Mouse (Mus musculus) ES-E14 (cell line): ENCODE results near the gene Ttpal. TPM values are rescaled to one million over a fixed set of nuclear protein-coding genes. Genes with fewer than 3 reads are reported as not detected.

Experiments
- DNase-seq: peaks from one replicate; pipeline ENCODE4 v3.0.0-alpha.2; 2013; ENCODE audit warnings: low read depth, low spot score
- H3K27ac ChIP-seq: 2 replicates; pipeline ENCODE4 v1.5.1; 2012; ENCODE audit warnings: low read depth, mild to moderate bottlenecking, low read length, moderate library complexity, mixed read lengths; ENCODE audit not compliant: poor library complexity, insufficient read depth, severe bottlenecking
- H3K36me3 ChIP-seq: 2 replicates; pipeline ENCODE4 v1.6.1; 2012; ENCODE audit warnings: mild to moderate bottlenecking, low read length, moderate library complexity, mixed read lengths; ENCODE audit not compliant: control insufficient read depth, poor library complexity, insufficient read depth, severe bottlenecking
- H3K4me1 ChIP-seq, 2 experiments: fragments of 150-350 bp in 1 of 2; sonication (generic) in 1 of 2; 2 replicates each; pipeline ENCODE4 v1.6.1; 2012; ENCODE audit warnings: low read length in 2 of 2, mild to moderate bottlenecking in 1 of 2, mixed read lengths in 1 of 2; ENCODE audit not compliant: control insufficient read depth in 2 of 2, insufficient read depth in 2 of 2, poor library complexity in 1 of 2
- H3K4me3 ChIP-seq, 2 experiments: fragments of 150-350 bp in 1 of 2; sonication (generic) in 1 of 2; 2 replicates each; pipeline ENCODE4 v1.5.1; 2012; ENCODE audit warnings: low read length in 2 of 2, low read depth in 1 of 2, mild to moderate bottlenecking in 1 of 2, mixed read lengths in 1 of 2; ENCODE audit not compliant: insufficient read depth in 1 of 2, poor library complexity in 1 of 2, severe bottlenecking in 1 of 2
- H3K9ac ChIP-seq: 2 replicates; pipeline ENCODE4 v1.6.1; 2012; ENCODE audit warnings: low read depth, mild to moderate bottlenecking, low read length, mixed read lengths; ENCODE audit not compliant: poor library complexity, insufficient read depth, severe bottlenecking
- H3K9me3 ChIP-seq: fragments of 150-350 bp; sonication (generic); 2 replicates; pipeline ENCODE4 v1.6.1; 2012; ENCODE audit warnings: low read depth, mild to moderate bottlenecking, low read length; ENCODE audit not compliant: control insufficient read depth, insufficient read depth
- CHD2 ChIP-seq: IDR thresholded peaks from 2 replicates; pipeline ENCODE4 v1.6.1; 2014; ENCODE audit warnings: mild to moderate bottlenecking, low read depth, low read length, inconsistent platforms
- HCFC1 ChIP-seq: IDR thresholded peaks from 2 replicates; pipeline ENCODE4 v1.6.1; 2012; ENCODE audit warnings: low read length, inconsistent platforms, borderline replicate concordance; ENCODE audit not compliant: insufficient read depth
- MAFK ChIP-seq: IDR thresholded peaks from 2 replicates; pipeline ENCODE4 v1.6.1; 2014; ENCODE audit warnings: mild to moderate bottlenecking, low read depth, low read length, inconsistent platforms; ENCODE audit not compliant: insufficient read depth
- ZC3H11A ChIP-seq: IDR thresholded peaks from 2 replicates; pipeline ENCODE4 v1.6.1; 2012; ENCODE audit warnings: low read depth, mild to moderate bottlenecking, inconsistent platforms, low read length, borderline replicate concordance
- ZNF384 ChIP-seq: IDR thresholded peaks from 2 replicates; pipeline ENCODE4 v1.6.1; 2012; ENCODE audit warnings: low read depth, low read length, inconsistent platforms
- in situ Hi-C, 2 experiments: fragments of 600-800 bp; cut with MboI; formaldehyde crosslinking; loops; one replicate each; pipeline ENCODE4 v1.15.1; 2025; ENCODE audit warnings: low sequenced_read_pairs in 2 of 2, inconsistent platforms in 1 of 2; ENCODE audit not compliant: unreplicated experiment in 2 of 2
- total RNA-seq: library from RNA; depleted of rRNA; stranded (reverse); fragments of 300-350 nt; gene quantifications from 2 replicates; pipeline ENCODE4 v1.2.3, GENCODE M21; 2012

The Ttpal gene
- total RNA-seq, 1 experiment, result 7.8 TPM

- no peak for DNase-seq
These were observed 24.1 kb upstream of the Ttpal start for GRCm38 (mm10) chr2:163577986-163578385.

GRCm38 (mm10) chr2:163580069-163580945 lies 21.8 kb upstream of the Ttpal start:
- no peak overlapping the region for H3K27ac ChIP-seq
- H3K9me3 ChIP-seq, result no peaks in the 10 kb centered on the region
- no peak for DNase-seq
- no peak overlapping the region for H3K9ac ChIP-seq
- no peak for TF ChIP-seq ZNF384
- TF ChIP-seq HCFC1, result no peak
- TF ChIP-seq MAFK, result no peak
- TF ChIP-seq CHD2, result no peak
- TF ChIP-seq ZC3H11A, result no peak
- in situ Hi-C loops, result no loop called here
- H3K36me3 ChIP-seq, result no peaks in the 10 kb centered on the region
- H3K4me1 ChIP-seq, result no peaks in the 10 kb centered on the region
- H3K4me3 ChIP-seq, result no peak overlapping the region

More at GRCm38 (mm10) chr2:163577986-163578385, 24.1 kb upstream of the Ttpal start:
- Histone ChIP-seq H3K4me3 (no peak overlapping the region), H3K27ac (no peak overlapping the region), H3K9me3 (no peaks in the 10 kb centered on the region), H3K9ac (no peak overlapping the region), H3K36me3 (no peaks in the 10 kb centered on the region), H3K4me1 (no peaks in the 10 kb centered on the region)
- TF ChIP-seq CHD2 (no peak), ZC3H11A (no peak), MAFK (no peak), ZNF384 (no peak), HCFC1 (no peak)
- in situ Hi-C loops, result no loop called here

- in situ Hi-C loops, result no loop called here
- TF ChIP-seq HCFC1, result no peak
- no peak for TF ChIP-seq ZC3H11A
- no peak for TF ChIP-seq CHD2
- no peak for TF ChIP-seq ZNF384
- no peak for TF ChIP-seq MAFK
- DNase-seq, result no peak
- H3K36me3 ChIP-seq, result no peaks in the 10 kb centered on the region
- H3K9ac ChIP-seq, result no peak overlapping the region
- no peaks in the 10 kb centered on the region for H3K9me3 ChIP-seq
- H3K4me3 ChIP-seq, result no peak overlapping the region
- no peak overlapping the region for H3K27ac ChIP-seq
- H3K4me1 ChIP-seq, result no peaks in the 10 kb centered on the region
These were observed 18.7 kb upstream of the Ttpal start for GRCm38 (mm10) chr2:163583226-163584087.

- in situ Hi-C loops, result no loop called here
- H3K4me1 ChIP-seq, result no peaks in the 10 kb centered on the region
- DNase-seq, result no peak
- no peak overlapping the region for H3K27ac ChIP-seq
- H3K9ac ChIP-seq, result no peak overlapping the region
- H3K36me3 ChIP-seq, result no peaks in the 10 kb centered on the region
- no peak for TF ChIP-seq ZNF384
- no peak for TF ChIP-seq MAFK
- TF ChIP-seq CHD2, result no peak
- TF ChIP-seq HCFC1, result no peak
- no peak for TF ChIP-seq ZC3H11A
- H3K9me3 ChIP-seq, result no peaks in the 10 kb centered on the region
- H3K4me3 ChIP-seq, result no peak overlapping the region
These were observed 18.1 kb upstream of the Ttpal start for GRCm38 (mm10) chr2:163584088-163584426.
